ENCODE assay signal across 12 mouse cellular contexts in the genomic region with DNA sequence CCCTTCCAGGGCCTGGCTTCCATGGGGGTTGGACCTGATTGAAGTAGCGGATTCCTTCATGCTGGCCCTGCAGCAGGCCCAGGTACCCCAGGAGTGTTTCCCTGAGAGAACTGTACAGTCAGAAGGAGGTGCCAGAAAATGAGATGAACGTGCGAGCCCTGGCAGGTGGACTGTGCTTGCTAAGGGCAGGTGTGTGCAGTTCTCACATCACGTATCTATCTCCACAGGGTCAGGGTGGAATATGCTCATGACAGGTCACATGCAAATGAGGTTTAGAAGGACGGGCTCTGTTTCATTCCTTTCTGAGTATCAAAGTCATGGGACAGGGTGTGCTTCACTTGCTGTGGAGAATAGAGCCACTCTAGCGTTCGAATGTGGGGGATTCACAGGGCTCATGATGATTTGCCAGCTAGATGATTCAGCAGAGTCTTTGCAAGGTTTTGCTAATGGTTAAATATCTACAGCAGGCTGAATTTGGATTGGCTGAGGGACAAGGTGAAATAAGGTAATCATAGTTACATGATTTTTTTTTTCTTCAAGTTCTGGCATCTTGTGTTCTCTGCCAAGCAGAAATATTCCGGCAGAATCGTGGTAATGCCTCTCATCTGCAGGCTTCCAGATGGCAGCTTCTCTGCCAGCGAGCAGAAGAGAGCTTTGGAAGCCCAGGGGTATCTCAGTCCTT. TPM values are rescaled to one million over a fixed set of nuclear protein-coding genes. Genes with fewer than 3 reads are reported as not detected.
A peak's percentile ranks its signal among the peaks of the same experiment; 100 is the strongest.
DNase-seq lines count a peak whose midpoint lies in the region; ATAC-seq and TF ChIP-seq lines count a peak whose summit lies in the region.
"Had no signal": no experiment of that assay in that cellular context is flagged by ENCODE, and none has a peak within 500 bp of the region (broad histone marks: within the 10 kb centered on the region; RNA-seq: fewer than 3 reads in every experiment).

No protein-coding gene starts in this region.

- H3K9ac ChIP-seq in kidney, embryonic 16.5 days (replicated peaks; ENCODE audit: low read length), result no peak overlapping the region
- H3K9ac ChIP-seq: hindbrain, embryonic 15.5 days; limb, embryonic 15.5 days; neural tube, embryonic 13.5 days had no signal

- no peaks in the 10 kb centered on the region for H3K27me3 ChIP-seq in cerebellum, adult 2 months (ENCODE audit: control insufficient read depth, insufficient read depth, low read length)
- H3K27me3 ChIP-seq in kidney, embryonic 16.5 days (ENCODE audit: insufficient read depth, low read length), result no peaks in the 10 kb centered on the region
- H3K27me3 ChIP-seq: hindbrain, embryonic 15.5 days; limb, embryonic 15.5 days; neural tube, embryonic 13.5 days had no signal

- no peak overlapping the region for H3K4me2 ChIP-seq in kidney, embryonic 16.5 days (replicated peaks; ENCODE audit: low read depth, low read length)
- H3K4me2 ChIP-seq: hindbrain, embryonic 15.5 days; limb, embryonic 15.5 days; neural tube, embryonic 13.5 days had no signal

- no peaks in the 10 kb centered on the region for H3K36me3 ChIP-seq in kidney, embryonic 16.5 days (ENCODE audit: insufficient read depth, low read length)
- H3K36me3 ChIP-seq: hindbrain, embryonic 15.5 days; limb, embryonic 15.5 days; neural tube, embryonic 13.5 days had no signal

- no peak for ATAC-seq in kidney, embryonic 16.5 days (ENCODE audit: low FRiP score, low TSS enrichment)
- no peak for ATAC-seq in megakaryocyte, adult 5-6 weeks (ENCODE audit: poor library complexity, severe bottlenecking)

- peak overlapping the region; percentile 68 for H3K27ac ChIP-seq in cerebellum, adult 2 months (ENCODE audit: insufficient read depth, low read length)
- no peak overlapping the region for H3K27ac ChIP-seq in kidney, embryonic 16.5 days (ENCODE audit: low read length)
- H3K27ac ChIP-seq: heart, adult 2 months; hindbrain, embryonic 15.5 days; limb, embryonic 15.5 days; neural tube, embryonic 13.5 days had no signal

- no peak overlapping the region for H3K4me3 ChIP-seq in cerebellum, adult 2 months (replicated peaks; ENCODE audit: insufficient read depth, low read depth, low read length)
- H3K4me3 ChIP-seq in kidney, embryonic 16.5 days (ENCODE audit: low read length), result no peak overlapping the region
- H3K4me3 ChIP-seq: heart, adult 2 months; hindbrain, embryonic 15.5 days; limb, embryonic 15.5 days; neural tube, embryonic 13.5 days had no signal

- 10% methylated on average over 10 of the region's 10 CpGs for whole genome bisulfite sequencing in cerebellum, adult 2 months
- 83% methylated on average over 10 of the region's 10 CpGs for WGBS in kidney, embryonic 16.5 days

- no peaks in the 10 kb centered on the region for H3K9me3 ChIP-seq in kidney, embryonic 16.5 days (ENCODE audit: low read length)
- H3K9me3 ChIP-seq: hindbrain, embryonic 15.5 days; limb, embryonic 15.5 days; neural tube, embryonic 13.5 days had no signal

- TF ChIP-seq POLR2A in cerebellum, adult 2 months (IDR thresholded peaks at IDR 0.05; ENCODE audit: borderline replicate concordance, insufficient read depth, low read length), result no peak

- no peak for TF ChIP-seq CTCF in cerebellum, adult 2 months (IDR thresholded peaks at IDR 0.05; ENCODE audit: borderline replicate concordance, insufficient read depth, low read depth, low read length)

- peak; percentile 50 to 51 for DNase-seq in cerebellum, adult 2 months
- no peak for DNase-seq in cerebellum, postnatal 36 days
- peak; percentile 76 to 82 for DNase-seq in kidney, adult 8-10 months
- peak; percentile 55 to 65 for DNase-seq in right cerebral cortex, adult 2 months (ENCODE audit: low spot score in 2 of 2)
- no peak for DNase-seq in right cerebral cortex, postnatal 25 days
- DNase-seq in telencephalon, adult 2 months (ENCODE audit: low read depth, low spot score), result peak; percentile 91
- DNase-seq: heart, adult 2 months had no signal

- peaks cover 64% of the 10 kb centered on the region for H3K4me1 ChIP-seq in cerebellum, adult 2 months (ENCODE audit: control insufficient read depth, insufficient read depth, low read length)
- peaks cover 22% of the 10 kb centered on the region for H3K4me1 ChIP-seq in kidney, embryonic 16.5 days (ENCODE audit: insufficient read depth, low read length)

RNA-seq across cellular contexts. Expression of gene Tspan5, which starts 28.8 kb away (rescaled TPM):
- polyA plus RNA-seq in cerebellum, adult 2 months (2012; rRNA removed), result 166 TPM in 2 replicates
- polyA plus RNA-seq in kidney, embryonic 16.5 days (2015; fragmentation: Nextera tagmentation; extraction: Ambion mirVana), result 22.8 and 24.1 TPM in 2 replicates
- total RNA-seq in megakaryocyte, adult 5-6 weeks (2015), result 24.4 TPM in 2 replicates
- 30.8 and 39.0 TPM in 2 replicates for total RNA-seq in megakaryocyte, adult 5-6 weeks (2017)

Comparison
In these comparisons a context has a peak if more than half of its experiments do, and no peak if none do; other contexts are left out.
1. DNase-seq: peak in cerebellum, adult 2 months (2 of 2), kidney, adult 8-10 months (2 of 2), right cerebral cortex, adult 2 months (2 of 2) and telencephalon, adult 2 months (single experiment); none in cerebellum, postnatal 36 days (0 of 2) and right cerebral cortex, postnatal 25 days (single experiment).